In genomic region chr8:72680133-72680532, GRCm38 (mm10) we compare ENCODE assay signal across 8 mouse cellular contexts. TPM values are rescaled to one million over a fixed set of nuclear protein-coding genes. Genes with fewer than 3 reads are reported as not detected.
DNase-seq lines count a peak whose midpoint lies in the region; ATAC-seq and TF ChIP-seq lines count a peak whose summit lies in the region.

No protein-coding gene starts in this region.

- 16% methylated on average over 3 of the region's 3 CpGs for WGBS in kidney, postnatal 0 days
- 14% methylated on average over 3 of the region's 3 CpGs for WGBS in liver, embryonic 13.5 days (ENCODE audit: insufficient replicate concordance)
- 13% methylated on average over 3 of the region's 3 CpGs for WGBS in olfactory bulb, adult 2 months

- H3K27ac ChIP-seq in kidney, postnatal 0 days, result no peak overlapping the region
- no peak overlapping the region for H3K27ac ChIP-seq in liver, embryonic 13.5 days
- H3K27ac ChIP-seq in olfactory bulb, adult 2 months (ENCODE audit: insufficient read depth, low read depth, low read length), result no peak overlapping the region

- no peak overlapping the region for H3K4me3 ChIP-seq in kidney, postnatal 0 days (replicated peaks; ENCODE audit: low read depth, low read length)
- no peak overlapping the region for H3K4me3 ChIP-seq in liver, embryonic 13.5 days (replicated peaks)
- no peak overlapping the region for H3K4me3 ChIP-seq in olfactory bulb, adult 2 months (ENCODE audit: insufficient read depth, low read depth, low read length)

- DNase-seq in 3T3-L1 (ENCODE audit: low read depth, low spot score) (peak; percentile 90), Patski (ENCODE audit: low read depth, low spot score) (no peak)
- DNase-seq in cerebellum, postnatal 25 days, result peak; percentile 59 to 77
- DNase-seq in frontal cortex, postnatal 36 days (ENCODE audit: low spot score in 2 of 2), result peak; percentile 58 to 86
- DNase-seq in kidney, postnatal 0 days (ENCODE audit: low spot score), result peak; percentile 80
- peak; percentile 11 for DNase-seq in liver, embryonic 13.5 days
- peak; percentile 62 to 76 for DNase-seq in thymus, postnatal 10 days (ENCODE audit: low spot score in 2 of 2)

- H3K36me3 ChIP-seq in kidney, postnatal 0 days (ENCODE audit: insufficient read depth, low read length), result no peaks in the 10 kb centered on the region
- H3K36me3 ChIP-seq in liver, embryonic 13.5 days, result no peaks in the 10 kb centered on the region

- in situ Hi-C loops in Patski (cut with MboI; ENCODE audit: low pct_unique_long_range_greater_than_20kb), result loop anchor here (5.0 kb wide), 1 partner anchor 67 kb away; no protein-coding TSS in a partner anchor

- H3K4me2 ChIP-seq in kidney, postnatal 0 days (ENCODE audit: low read length), result no peak overlapping the region
- no peak overlapping the region for H3K4me2 ChIP-seq in liver, embryonic 13.5 days

- H3K9ac ChIP-seq in kidney, postnatal 0 days (ENCODE audit: low read depth, low read length), result no peak overlapping the region
- no peak overlapping the region for H3K9ac ChIP-seq in liver, embryonic 13.5 days

- no peaks in the 10 kb centered on the region for H3K9me3 ChIP-seq in kidney, postnatal 0 days (replicated peaks; ENCODE audit: low read length)
- no peaks in the 10 kb centered on the region for H3K9me3 ChIP-seq in liver, embryonic 13.5 days (replicated peaks)

- TF ChIP-seq CTCF in Patski (IDR thresholded peaks at IDR 0.05), result peak; percentile 84
- TF ChIP-seq CTCF in kidney, postnatal 0 days (IDR thresholded peaks at IDR 0.05; ENCODE audit: low read depth), result peak; percentile 86
- TF ChIP-seq CTCF in olfactory bulb, adult 2 months (IDR thresholded peaks at IDR 0.05; ENCODE audit: insufficient read depth, low read depth, low read length), result peak; percentile 39; the same call in 1 of the 2 replicates

- ATAC-seq in Patski, result peak; percentile 63
- ATAC-seq in kidney, postnatal 0 days (replicated peaks; ENCODE audit: low FRiP score, low read depth), result peak; percentile 60; the same call in 1 of the 2 replicates
- ATAC-seq in liver, embryonic 13.5 days (ENCODE audit: low read depth), result no peak

- H3K4me1 ChIP-seq in kidney, postnatal 0 days (replicated peaks; ENCODE audit: insufficient read depth, low read length), result no peaks in the 10 kb centered on the region
- H3K4me1 ChIP-seq in liver, embryonic 13.5 days (replicated peaks), result no peaks in the 10 kb centered on the region
- peaks cover 5% of the 10 kb centered on the region; the same call in 1 of the 2 replicates for H3K4me1 ChIP-seq in olfactory bulb, adult 2 months (ENCODE audit: control insufficient read depth, insufficient read depth, low read length)

- H3K27me3 ChIP-seq in Patski, result peaks cover 11% of the 10 kb centered on the region
- H3K27me3 ChIP-seq in kidney, postnatal 0 days (ENCODE audit: insufficient read depth, low read length), result no peaks in the 10 kb centered on the region
- H3K27me3 ChIP-seq in liver, embryonic 13.5 days, result no peaks in the 10 kb centered on the region

- POLR2A ChIA-PET in Patski (lab: Charles Lee), result no interaction called here

- no peak for TF ChIP-seq POLR2A in olfactory bulb, adult 2 months (IDR thresholded peaks at IDR 0.05; ENCODE audit: insufficient read depth, low read depth, low read length)

- CTCF ChIA-PET in Patski (lab: Charles Lee), result interaction anchor here (0.6 to 0.8 kb wide), 2 partner anchors 69 to 71 kb away, joined by 4 read pairs; no protein-coding TSS in a partner anchor

RNA-seq across cellular contexts. Expression of gene Nwd1, which starts 33.6 kb away (rescaled TPM):
- polyA plus RNA-seq in Patski (2021), result 0.05 TPM
- not detected in 2 replicates for polyA plus RNA-seq in kidney, postnatal 0 days (2015; fragmentation: Nextera tagmentation; extraction: Ambion mirVana)
- not detected in 2 replicates for polyA plus RNA-seq in liver, embryonic 13.5 days (2015; fragmentation: Nextera tagmentation; extraction: Ambion mirVana)
- not detected in 2 replicates for polyA plus RNA-seq in olfactory bulb, adult 2 months (2012; ENCODE audit: insufficient read depth, insufficient read length, low replicate concordance, missing spikeins)

RNA-seq across cellular contexts. Expression of gene Sin3b, which starts 43.0 kb away (rescaled TPM):
- 194 TPM for polyA plus RNA-seq in Patski (2021)
- 237 and 239 TPM in 2 replicates for polyA plus RNA-seq in kidney, postnatal 0 days (2015; fragmentation: Nextera tagmentation; extraction: Ambion mirVana)
- polyA plus RNA-seq in liver, embryonic 13.5 days (2015; fragmentation: Nextera tagmentation; extraction: Ambion mirVana), result 65.0 and 68.0 TPM in 2 replicates
- polyA plus RNA-seq in olfactory bulb, adult 2 months (2012; ENCODE audit: insufficient read depth, insufficient read length, low replicate concordance, missing spikeins), result 224 TPM in 1 of 2 replicates, not detected in the other
